Mouse (Mus musculus) neural tube, embryonic 14.5 days (tissue): ENCODE results near the gene Extl1. TPM values are rescaled to one million over a fixed set of nuclear protein-coding genes. Genes with fewer than 3 reads are reported as not detected.

Source experiments
- ATAC-seq: fragments of 200-750 bp; cut with Nextera tagmentation; 2 replicates; pipeline ENCODE4 v1.8.0; 2017; ENCODE audit warnings: low read depth, mild to moderate bottlenecking, moderate TSS enrichment, moderate library complexity
- H3K27ac ChIP-seq: fragments of 300-500 bp; sonication (generic); 2 replicates; pipeline ENCODE4 v1.5.1; 2014; ENCODE audit warnings: low read depth, mild to moderate bottlenecking, control low read depth, low read length, moderate library complexity, mixed read lengths
- H3K27me3 ChIP-seq: fragments of 300-500 bp; sonication (generic); 2 replicates; pipeline ENCODE4 v1.6.1; 2014; ENCODE audit warnings: low read length; ENCODE audit not compliant: control insufficient read depth, insufficient read depth
- H3K36me3 ChIP-seq: fragments of 300-500 bp; sonication (generic); 2 replicates; pipeline ENCODE4 v1.6.1; 2014; ENCODE audit warnings: low read length, mixed read lengths; ENCODE audit not compliant: control insufficient read depth, insufficient read depth
- H3K4me1 ChIP-seq: fragments of 300-500 bp; sonication (generic); 2 replicates; pipeline ENCODE4 v1.6.1; 2014; ENCODE audit warnings: low read length; ENCODE audit not compliant: control insufficient read depth, insufficient read depth
- H3K4me2 ChIP-seq: fragments of 300-500 bp; sonication (generic); 2 replicates; pipeline ENCODE4 v1.6.1; 2014; ENCODE audit warnings: mild to moderate bottlenecking, low read depth, low read length, control low read depth
- H3K4me3 ChIP-seq: fragments of 300-500 bp; sonication (generic); 2 replicates; pipeline ENCODE4 v1.5.1; 2014; ENCODE audit warnings: low read depth, low read length, control low read depth, mixed read lengths
- H3K9ac ChIP-seq: fragments of 300-500 bp; sonication (generic); replicated peaks from 2 replicates; pipeline ENCODE4 v1.6.1; 2014; ENCODE audit warnings: low read depth, mild to moderate bottlenecking, control low read depth, low read length, mixed read lengths
- H3K9me3 ChIP-seq: fragments of 300-500 bp; sonication (generic); 2 replicates; pipeline ENCODE4 v1.6.1; 2016; ENCODE audit warnings: low read length; ENCODE audit not compliant: control insufficient read depth
- WGBS: fragments of 180-500 bp; shearing (Covaris S2); extraction: QIAGEN DNeasy Blood & Tissue Kit; methylation state at CpG from one replicate; pipeline ENCODE4 v1.1.7; 2014; 5-methylcytosine and 5-hydroxymethylcytosine counted together
- polyA plus RNA-seq: library from polyadenylated mRNA; unstranded; fragments of >200 nt; fragmentation: Nextera tagmentation; extraction: Ambion mirVana; gene quantifications from 2 replicates; pipeline ENCODE4 v1.2.1, GENCODE M21; 2014

Gene Extl1
- polyA plus RNA-seq, 1 experiment from 2014 or later, result 0.31 TPM

DNA sequence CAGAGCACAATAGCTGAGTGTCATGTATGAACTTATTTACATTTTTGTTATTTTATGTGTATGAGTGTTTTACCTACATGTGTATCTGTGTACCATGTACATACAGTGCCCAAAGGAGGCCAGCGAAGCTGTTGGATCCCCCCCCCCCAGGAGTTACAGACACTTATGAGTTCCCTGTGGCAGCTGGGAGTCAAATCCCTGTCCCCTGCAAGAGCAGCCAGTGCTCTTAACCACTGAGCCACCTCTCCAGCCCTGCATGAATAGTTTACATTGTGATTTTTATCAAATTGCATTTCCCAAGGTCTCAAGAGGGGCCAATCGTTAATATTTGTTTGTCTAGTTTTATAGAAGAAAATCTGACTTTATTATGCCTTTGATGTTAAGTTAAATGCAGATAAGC is 76.7 kb downstream of the Extl1 start:
- no peak for ATAC-seq
- Histone ChIP-seq H3K4me3 (no peak overlapping the region), H3K9ac (no peak overlapping the region), H3K4me2 (no peak overlapping the region), H3K27me3 (no peaks in the 10 kb centered on the region), H3K27ac (no peak overlapping the region), H3K36me3 (no peaks in the 10 kb centered on the region), H3K9me3 (no peaks in the 10 kb centered on the region), H3K4me1 (peaks cover 5% of the 10 kb centered on the region; the same call in 1 of the 2 replicates)
- 83% methylated on average over 2 of the region's 2 CpGs for WGBS

Other genes starting within 250 kb of the Extl1 start
- gene Cep85, start 196.7 kb downstream of the Extl1 start, polyA plus RNA-seq, result 14.8 and 18.2 TPM in 2 replicates
- gene Gm7534, start 180.8 kb downstream of the Extl1 start, polyA plus RNA-seq, result not detected in 2 replicates
- not detected in 2 replicates for gene Catsper4, start 156.5 kb downstream of the Extl1 start, polyA plus RNA-seq
- gene Cnksr1, start 145.5 kb downstream of the Extl1 start, polyA plus RNA-seq, result 0.16 TPM in 1 of 2 replicates, not detected in the other
- gene E130218I03Rik, start 140.2 kb downstream of the Extl1 start, polyA plus RNA-seq, result 0.44 TPM in 1 of 2 replicates, not detected in the other
- 12.4 and 15.6 TPM in 2 replicates for gene Zfp593, start 138.3 kb downstream of the Extl1 start, polyA plus RNA-seq
- not detected in 2 replicates for gene Gm30191, start 136.9 kb downstream of the Extl1 start, polyA plus RNA-seq
- gene Grrp1, start 129.7 kb downstream of the Extl1 start, polyA plus RNA-seq, result 13.4 and 15.4 TPM in 2 replicates
- 38.5 and 43.9 TPM in 2 replicates for gene Pdik1l, start 96.0 kb downstream of the Extl1 start, polyA plus RNA-seq
- gene Trim63, start 68.7 kb downstream of the Extl1 start, polyA plus RNA-seq, result 0.39 and 0.50 TPM in 2 replicates
- 0.10 and 0.16 TPM in 2 replicates for gene Slc30a2, start 40.7 kb downstream of the Extl1 start, polyA plus RNA-seq
- gene Pafah2, start 12.5 kb upstream of the Extl1 start, polyA plus RNA-seq, result 7.7 and 7.8 TPM in 2 replicates
- gene Stmn1, start 84.5 kb upstream of the Extl1 start, polyA plus RNA-seq, result 5,364 and 5,581 TPM in 2 replicates
- 9.8 and 13.7 TPM in 2 replicates for gene Paqr7, start 112.8 kb upstream of the Extl1 start, polyA plus RNA-seq
- 0.43 and 0.76 TPM in 2 replicates for gene Aunip, start 127.1 kb upstream of the Extl1 start, polyA plus RNA-seq
- 195 and 199 TPM in 2 replicates for gene Mtfr1l, start 151.5 kb upstream of the Extl1 start, polyA plus RNA-seq
- 11.2 and 12.1 TPM in 2 replicates for gene Selenon, start 168.3 kb upstream of the Extl1 start, polyA plus RNA-seq